12 mouse cellular contexts compared by ENCODE assay signal in genomic region chr2:165694767-165695166, GRCm38 (mm10).
"Had no signal": no experiment of that assay in that cellular context is flagged by ENCODE, and none has a peak within 500 bp of the region (broad histone marks: within the 10 kb centered on the region; RNA-seq: fewer than 3 reads in every experiment).

No protein-coding gene starts in this region.

- DNase-seq: cerebellum, adult 2 months; cerebellum, adult 8-10 months; cerebellum, adult 9-11 months; embryo, embryonic 11 days; forebrain, postnatal 0 days; gastrocnemius, adult 2 months; gastrocnemius, postnatal 10 days; gastrocnemius, postnatal 14 days; gastrocnemius, postnatal 25 days; gastrocnemius, postnatal 36 days; heart, adult 18-20 months; heart, adult 2 months had no signal
